Mouse (Mus musculus): ENCODE measurements around the gene Sart3.
A peak's percentile ranks its signal among the peaks of the same experiment; 100 is the strongest.

Sart3 gene

DNA sequence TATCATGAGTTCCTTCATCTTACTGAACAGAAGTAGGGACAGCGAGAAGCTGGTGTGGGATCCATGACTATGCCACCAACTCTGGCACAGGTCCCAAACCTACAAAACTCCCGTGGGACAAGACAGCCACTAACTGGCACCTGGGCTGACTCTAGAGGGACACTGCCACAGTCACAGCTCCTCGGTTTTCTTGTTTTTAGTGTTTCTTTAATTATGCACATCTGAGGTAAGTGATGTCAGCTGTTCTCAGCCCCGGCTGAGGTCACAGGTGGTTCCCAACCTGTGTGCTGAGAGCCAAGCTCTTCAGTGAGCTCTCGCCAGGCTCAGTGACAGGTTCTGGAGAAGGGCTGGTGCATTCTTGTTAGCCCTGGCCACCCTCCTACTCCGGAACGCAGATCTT, 7.9 kb downstream of the Sart3 start:
- DNase-seq = no peak

DNA sequence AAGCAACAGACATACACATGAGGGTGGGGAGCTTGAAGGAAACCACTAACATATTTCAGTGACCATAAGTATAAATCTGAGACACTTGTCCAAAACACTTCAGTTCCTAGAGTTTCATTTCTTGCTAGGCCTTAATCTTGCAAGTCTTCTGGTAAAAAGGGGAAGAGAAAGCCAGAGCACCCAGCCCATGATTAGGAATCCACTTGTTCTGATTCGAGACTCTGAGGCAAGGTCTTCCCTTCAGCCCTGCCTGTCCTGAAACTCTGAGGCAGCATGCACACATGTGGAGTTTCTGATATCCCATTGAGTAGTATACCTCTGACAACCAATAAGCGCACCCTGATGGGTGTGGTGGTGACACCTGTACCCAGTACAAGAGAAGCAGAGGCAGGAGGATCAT, 10.7 kb downstream of the Sart3 start:
- DNase-seq = no peak

DNA sequence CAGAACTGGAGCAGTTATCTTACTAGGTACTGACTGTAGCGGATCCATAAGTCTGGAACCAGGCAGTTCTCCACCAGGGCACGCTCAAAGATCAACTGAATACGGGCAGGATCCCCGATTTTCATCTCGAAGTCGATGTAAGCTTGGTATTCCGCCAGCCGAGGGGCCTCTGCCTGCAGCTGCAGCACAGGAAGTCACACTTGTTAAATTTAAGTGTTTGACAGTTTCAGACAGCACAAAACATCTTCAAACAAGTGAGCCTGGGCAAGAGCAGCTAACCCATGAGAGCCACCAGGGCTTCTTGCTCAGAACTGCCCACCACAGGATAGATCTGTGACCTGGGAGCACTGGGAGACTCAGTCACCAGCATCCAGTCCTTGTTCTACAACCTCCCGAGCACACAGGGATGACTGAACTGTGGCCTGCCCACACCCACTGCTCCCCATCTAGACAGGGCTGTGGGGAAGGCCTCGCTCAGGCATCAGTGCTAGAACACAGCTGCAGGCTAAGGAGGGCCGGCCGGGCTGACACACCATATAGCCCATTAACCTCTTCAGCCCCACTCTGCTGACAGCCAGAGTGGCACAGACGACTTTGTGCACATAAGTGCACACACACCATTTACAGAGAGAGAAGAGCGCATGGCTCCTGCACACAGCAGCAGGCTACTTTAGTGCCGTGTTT, 16.8 kb downstream of the Sart3 start:
- DNase-seq = no peak

DNA sequence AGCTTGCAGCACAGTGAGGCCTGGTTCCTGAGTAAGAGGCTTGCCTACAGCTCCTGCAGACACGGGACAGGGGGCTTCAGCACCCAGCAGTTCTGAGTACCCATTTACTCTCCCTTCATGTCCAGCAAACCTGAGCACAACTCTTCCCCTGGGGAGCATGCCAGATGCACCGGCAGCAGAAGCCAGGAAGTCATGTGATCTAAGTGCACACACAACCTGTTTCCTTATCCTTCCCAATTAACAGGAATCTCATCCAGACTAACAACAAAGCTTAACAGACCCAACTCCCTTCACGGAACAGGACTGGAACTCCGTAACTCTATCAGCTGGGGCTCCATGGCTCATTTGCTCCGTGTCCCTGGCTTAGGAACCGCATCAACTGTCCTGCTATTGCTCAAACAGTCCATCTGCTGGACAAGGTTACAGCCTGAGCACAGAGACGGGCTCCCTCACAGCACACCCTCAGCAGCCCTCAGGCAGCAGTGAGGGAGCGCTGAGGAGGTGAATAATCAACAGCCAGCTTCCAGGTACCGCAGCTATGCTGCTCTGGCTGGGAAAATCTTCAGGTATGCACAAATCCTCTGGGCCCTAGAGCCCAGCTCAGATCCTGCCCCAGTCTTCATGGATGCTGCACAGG, 20.7 kb downstream of the Sart3 start:
- no peak for DNase-seq

DNA sequence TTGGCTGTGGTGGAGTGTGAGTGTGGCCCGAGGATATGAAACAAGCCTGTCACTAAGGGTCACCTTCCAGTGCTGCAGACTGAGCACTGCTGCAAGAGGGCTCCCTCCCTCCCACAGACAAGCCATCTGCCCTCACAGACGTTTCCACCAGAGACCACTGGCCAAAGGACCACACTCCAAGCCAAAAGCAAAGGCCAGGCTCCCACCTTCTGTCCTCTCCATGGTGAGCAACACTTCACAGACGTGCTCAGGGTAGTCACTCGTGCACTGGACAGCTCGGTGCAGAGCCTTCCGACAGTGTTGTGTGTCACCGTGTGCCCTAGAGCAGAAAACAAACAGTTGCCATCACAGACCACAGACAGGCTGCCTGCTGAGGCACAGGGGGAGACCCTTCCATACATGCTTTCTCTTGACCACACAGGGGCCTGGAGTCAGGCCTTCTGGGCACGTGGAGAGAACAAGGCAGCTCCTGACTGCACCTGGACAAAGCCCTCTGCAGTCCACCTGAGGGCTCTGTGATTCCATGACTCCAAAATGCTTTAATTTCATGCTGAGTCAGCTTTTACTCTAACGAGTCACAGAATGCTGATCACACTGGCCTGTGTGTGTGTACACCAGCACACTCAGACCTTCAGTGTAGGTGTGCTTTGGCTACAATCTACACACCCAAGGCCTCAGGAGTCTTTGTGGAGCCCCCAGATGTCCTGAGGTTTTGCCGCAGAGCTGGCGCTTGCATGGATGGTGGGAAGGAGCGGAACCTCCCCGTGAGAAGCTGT, 23.6 kb downstream of the Sart3 start:
- DNase-seq = no peak

DNA sequence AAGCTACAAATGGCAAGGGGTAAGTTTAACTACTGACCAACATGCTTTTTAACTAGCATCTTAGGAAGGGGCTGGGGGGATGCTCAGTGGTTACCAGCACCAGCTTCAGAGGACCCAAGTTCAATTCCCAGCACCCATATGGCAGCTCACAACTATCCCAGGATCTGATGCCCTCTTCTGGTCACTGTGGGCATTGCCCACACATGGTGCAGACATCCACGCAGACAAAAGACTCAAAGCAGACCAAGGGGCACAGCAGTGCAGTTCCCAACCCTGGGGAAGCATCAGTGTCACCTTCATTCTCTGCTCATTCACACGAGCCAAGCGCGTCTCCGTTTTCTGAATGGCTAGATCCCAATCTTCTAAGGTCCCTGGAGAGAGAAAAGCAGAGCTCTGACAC, 24.7 kb downstream of the Sart3 start:
- no peak for DNase-seq

DNA sequence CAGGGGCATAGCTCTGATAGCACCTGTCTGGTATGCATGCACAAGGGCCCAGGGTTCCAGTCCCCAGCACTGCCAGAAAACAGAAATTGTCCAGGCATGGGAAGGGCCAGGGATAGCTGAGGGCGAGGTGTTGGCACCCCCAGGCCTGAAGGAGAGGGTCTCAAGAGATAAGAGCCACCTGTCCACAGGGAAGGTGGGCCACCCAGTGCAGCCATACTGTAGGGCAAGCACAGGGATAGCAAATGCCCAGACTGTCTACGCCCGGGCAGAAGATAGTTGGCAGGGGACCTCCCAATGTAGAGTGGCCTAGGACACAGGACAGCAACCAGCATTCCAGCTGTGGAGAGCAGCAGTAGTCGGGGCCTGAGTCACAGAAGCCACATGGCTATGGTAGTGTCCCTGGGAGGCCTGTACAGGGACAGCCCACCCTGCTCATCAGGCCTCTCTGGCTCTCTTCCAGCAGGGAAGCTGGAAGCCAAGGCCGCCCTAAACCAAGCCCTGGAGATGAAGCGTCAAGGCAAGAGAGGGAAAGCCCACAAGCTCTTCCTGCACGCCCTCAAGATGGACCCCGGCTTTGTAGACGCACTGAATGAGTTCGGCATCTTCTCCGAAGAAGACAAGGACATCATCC, 34.6 kb downstream of the Sart3 start:
- DNase-seq = no peak

DNA sequence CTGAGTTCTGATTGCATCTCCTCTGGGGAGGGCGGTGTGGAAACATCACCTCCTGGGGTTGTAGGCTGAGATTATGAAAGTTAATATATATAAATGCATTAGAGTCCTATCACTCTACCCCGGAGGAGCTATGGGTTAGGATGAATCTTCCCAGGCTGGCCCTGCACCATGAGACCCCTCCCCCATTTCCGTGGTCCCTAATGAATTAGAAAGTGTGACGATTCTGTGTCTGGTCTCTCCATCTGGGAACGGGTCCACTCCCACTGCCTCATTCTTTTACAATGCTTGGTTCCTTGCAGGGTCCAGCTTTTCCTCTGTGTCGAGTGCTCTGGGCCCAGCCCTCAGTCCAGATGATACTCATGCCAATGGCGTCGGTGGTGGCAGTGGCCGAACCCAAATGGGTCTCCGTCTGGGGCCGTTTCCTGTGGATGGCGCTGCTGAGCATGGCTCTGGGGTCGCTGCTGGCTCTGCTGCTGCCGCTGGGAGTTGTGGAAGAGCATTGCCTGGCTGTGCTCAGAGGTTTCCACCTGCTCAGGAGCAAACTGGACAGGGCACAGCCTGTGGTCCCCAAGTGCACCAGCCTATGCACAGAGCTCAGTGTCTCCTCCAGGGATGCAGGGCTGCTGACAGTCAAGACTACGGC, 35.7 kb downstream of the Sart3 start:
- DNase-seq = peak; percentile 40

DNA sequence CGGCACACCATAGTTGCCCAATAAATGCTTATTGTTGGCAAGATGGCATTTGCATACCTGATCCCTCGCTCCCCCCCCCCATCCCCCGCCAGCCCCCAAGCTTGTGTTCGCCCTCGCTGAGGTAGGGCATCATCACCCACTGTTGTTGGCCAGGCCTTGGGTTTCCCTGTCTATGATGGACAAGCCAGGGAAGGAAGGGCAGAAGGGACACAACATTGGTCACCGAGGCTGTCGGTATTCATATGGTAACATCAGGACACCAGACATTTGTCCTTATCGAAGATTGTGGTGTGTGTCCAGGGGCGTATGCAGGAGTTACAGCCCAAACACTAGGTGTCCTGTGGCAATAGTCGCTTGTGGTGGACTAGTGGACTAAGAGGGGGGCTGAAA, 36.2 kb downstream of the Sart3 start:
- DNase-seq = no peak

DNA sequence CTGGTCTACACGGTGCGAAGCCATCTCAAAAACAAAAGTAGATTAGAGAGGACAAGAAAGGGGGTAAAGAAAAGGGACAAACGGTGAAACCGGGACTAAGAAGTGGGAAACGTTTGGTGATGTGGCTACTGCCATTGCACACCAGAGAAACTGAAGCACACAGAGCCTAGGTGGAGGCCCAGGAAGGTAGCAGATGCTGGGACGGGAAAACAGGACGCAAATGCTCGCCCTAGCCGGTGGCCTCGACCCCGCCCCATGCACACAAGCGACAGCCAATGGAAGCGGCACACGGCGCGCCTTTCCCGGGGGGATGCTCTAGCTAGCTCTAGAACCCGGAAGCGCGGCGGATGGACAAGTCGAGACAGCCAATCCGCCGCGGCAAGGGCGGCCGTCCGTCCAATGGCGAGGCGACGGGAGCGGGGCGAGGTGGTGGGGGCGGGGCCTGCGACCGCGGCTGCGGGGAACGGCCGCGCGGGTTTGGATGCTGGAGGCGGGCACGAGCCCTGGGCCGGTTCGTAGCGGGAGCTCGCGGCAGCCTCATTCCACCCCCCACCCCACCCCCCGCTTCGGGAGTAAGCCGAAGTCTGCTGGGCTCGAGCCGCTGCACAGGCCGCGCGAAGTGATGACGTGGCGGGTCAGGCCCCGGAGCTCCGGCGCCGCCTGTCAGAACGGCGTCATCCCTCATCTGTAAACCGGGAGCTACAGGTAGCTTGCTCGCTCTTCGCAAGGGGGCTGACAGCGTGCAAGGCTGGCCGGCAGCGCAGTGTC, 36.8 kb downstream of the Sart3 start, which contains the start of gene Ficd:
Gene Ficd (plus strand): TSS at position 459 of the 768 bp plus-strand sequence.
- DNase-seq = peak; percentile 92

DNA sequence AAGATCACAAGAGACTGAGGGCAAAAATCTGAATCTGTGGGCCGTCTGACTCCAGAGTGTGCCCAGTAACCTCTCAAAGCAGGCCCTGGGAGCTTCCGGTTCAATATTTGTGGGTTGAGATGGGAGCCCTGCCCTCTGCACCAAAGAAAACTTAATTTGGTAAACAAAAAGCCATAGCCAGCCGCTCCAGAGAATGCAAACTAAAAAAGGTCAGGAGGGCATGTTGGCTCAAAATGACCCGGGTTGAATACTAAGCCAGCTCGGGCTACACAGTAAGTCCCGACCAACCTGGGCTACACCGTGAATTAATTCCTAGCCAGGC, 37.3 kb downstream of the Sart3 start:
- no peak for DNase-seq

DNA sequence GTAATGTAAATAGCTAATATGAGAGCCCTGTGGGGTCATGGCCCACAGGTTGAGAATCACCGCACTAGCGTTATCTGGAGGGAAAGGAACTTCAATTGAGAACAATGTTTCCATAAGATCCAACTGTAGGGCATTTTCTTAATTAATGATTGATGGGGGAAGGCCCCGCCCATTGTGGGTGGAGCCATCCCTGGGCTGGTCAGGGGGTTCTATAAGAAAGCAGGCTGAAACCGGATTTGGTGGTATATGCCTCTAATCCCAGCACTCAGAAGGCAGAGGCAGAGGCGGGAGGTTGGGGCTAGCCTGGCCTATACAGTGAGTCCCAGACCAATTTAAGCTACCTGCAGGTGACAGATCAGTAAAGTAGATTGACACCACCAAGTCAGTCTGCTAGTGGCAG, 37.9 kb downstream of the Sart3 start:
- DNase-seq = no peak

DNA sequence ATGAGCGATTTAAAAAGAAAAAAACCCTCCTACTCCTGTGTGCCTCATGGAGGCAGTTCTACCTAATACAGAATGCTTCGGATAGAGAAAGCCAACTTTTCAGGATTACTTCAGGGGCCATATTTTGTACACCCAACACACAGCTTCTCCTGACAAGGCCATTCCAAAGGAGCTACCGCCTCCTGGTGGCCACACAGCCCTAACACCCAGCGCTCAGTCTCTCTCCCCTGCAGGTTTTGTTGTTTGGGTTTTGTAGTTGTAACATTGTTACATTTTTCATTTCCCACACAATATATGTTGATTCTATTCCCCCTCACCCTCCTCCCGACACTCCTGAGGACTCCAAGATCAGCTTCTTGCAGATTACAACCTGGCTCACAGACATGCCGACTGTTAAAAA, 40.1 kb downstream of the Sart3 start:
- peak; percentile 87 for DNase-seq

DNA sequence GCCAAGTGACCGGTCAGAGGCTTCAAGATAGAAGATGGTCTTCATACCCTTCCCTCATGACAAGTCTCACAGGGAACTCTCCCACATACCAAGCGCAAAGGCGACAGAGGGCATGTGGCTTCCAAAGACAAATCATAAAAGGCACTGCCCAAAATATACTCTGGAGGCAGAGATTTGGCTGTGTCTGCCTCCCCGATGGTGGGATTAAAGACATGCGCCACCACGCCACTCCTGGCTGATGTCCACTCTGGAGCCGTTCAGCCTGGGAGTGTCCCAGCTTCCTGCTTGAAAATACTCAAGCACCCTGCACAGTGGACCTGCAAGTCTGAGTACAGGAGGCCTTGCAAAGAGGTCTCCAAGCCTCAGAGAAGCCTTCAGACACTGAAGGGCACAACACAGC, 41.1 kb downstream of the Sart3 start:
- no peak for DNase-seq

DNA sequence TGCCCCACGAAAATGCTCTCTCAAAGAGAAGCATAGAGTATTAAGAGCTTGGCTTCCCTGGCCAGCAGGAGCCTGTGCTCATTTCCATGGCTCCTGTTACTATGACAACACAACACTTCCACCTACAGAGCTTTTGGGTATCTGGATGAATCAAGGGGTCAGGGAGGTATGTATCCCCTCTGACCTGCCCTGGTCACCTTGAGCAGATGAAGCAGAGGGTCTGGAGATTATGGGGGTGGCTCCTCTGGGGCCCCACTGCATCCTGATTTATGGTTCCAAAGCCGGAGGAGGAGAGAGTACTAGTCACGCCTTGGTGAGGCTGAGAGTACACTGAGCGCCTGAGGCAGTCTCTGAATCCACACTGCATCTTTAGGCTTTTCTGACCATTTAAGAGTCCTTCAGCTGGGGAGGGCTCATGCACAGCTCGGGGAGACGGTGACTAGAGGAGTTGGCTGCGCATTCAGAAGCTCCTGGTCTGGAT, 41.6 kb downstream of the Sart3 start:
- no peak for DNase-seq

DNA sequence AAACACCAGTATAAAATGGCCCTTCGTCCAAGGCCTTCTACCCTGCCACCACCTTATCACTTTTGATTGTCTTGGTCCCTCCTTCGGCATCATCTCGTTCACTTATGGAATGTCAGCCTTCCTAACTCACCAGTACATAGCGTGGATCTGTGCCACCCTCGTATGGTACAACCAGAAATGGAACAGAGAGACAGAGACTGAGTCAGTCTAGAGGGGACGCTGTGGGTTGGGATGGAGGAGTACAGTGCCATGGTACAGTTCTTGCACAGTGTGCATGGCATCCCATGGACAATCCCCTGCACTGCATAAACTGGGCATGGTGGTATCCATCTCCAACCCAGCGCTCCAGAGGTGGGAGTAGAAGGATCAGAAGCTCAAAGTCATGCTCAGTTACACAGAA, 43.6 kb downstream of the Sart3 start:
- no peak for DNase-seq

DNA sequence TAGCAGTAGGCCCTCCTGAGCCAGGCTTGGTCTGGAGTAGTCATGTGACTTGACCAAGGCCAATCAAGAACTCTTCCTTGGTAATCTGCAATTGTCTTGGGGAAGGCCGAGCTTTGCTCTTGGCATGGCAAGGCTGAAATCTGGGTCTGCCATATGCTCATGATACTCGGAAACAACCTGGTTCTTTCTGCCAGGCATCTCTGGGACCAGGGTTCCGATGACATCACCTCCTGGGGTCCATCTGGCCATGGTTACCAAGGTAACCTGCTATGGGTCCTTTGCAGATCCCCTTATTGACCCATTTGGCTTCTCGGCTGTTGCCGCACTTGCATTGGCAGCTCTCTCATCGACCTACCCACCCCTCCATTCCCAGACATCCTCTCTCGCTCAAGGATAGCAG, 44.3 kb downstream of the Sart3 start:
- no peak for DNase-seq

DNA sequence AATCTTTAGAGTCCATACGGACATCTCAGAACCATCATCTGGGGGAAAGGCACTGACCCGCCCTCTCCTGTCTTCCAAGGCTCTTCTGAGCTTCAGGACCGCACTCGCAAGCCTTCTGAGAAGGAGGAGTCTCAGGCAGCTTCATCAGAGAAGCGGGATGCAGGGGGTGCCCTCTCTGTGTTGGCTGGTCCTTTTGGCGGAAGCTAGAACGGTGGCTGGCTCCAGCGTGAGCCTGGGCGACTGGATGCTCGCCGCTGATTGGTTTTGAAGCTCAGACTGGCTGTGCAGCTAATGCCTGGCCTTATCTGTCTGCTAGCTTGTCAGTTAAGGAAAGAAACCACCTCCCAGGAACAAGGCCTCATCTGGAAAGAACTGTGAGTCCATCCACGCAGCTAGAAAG, 45.1 kb downstream of the Sart3 start:
- DNase-seq = no peak

DNA sequence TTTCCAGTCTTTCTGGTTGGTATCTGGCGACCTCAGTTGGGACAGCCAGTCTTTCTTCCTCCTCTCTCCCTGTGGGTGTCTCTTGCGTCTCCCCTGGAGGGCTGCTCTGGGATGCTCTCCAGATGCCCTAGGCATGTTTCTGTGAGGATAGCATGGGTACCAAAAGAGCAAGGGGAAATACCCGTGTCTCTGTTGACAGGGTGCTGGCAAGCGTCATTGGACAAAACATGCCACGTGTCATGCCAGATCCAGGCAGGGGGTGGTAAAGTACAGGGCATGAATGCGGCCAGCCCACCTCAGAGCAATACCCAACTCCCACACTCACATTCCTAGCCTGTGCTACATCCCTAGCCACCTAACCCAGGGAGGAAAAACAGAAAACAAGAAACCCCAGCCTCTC, 45.7 kb downstream of the Sart3 start:
- DNase-seq = no peak

DNA sequence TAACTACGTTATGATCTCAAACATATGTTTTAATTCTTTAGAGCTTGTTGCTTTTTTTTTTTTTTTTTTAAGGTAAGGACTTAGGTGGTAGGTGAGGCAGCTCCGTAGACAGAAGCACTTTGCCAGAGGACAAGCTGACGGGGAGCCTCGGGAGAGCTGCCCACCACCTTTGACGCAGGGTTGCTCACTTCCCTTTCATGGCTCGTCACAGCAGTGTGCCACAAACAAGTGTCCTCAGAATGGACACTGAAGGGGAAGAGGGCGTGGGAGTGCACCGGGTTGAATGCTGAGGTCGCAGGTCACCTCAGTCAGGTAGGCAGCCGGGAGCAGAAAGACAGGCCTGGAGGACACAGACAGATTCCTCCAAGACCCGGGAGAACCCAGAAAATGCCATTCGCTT, 46.9 kb downstream of the Sart3 start:
- no peak for DNase-seq

DNA sequence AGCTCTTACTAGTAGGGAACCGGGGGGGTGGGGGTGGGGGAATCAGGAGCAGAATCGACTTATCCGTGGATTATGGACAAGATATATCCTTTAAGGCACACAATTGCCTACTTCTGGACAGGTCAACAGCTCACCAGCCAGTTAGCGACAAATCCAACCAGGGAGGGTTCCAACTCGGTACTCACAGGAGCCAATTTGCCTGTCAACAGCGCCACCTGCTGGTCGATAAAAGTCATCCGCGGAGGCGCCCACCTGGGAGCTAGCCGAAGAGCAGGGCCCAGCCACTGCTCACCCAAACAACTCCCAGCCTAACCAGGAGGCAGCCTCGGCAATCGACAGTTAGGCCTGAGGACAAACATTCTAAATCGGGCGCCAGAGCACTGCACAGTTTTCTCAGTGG, 47.9 kb downstream of the Sart3 start, which contains the start of gene 1700069L16Rik:
Gene 1700069L16Rik (minus strand): TSS at position 327 of the 400 bp plus-strand sequence.
- DNase-seq = peak; percentile 93

DNA sequence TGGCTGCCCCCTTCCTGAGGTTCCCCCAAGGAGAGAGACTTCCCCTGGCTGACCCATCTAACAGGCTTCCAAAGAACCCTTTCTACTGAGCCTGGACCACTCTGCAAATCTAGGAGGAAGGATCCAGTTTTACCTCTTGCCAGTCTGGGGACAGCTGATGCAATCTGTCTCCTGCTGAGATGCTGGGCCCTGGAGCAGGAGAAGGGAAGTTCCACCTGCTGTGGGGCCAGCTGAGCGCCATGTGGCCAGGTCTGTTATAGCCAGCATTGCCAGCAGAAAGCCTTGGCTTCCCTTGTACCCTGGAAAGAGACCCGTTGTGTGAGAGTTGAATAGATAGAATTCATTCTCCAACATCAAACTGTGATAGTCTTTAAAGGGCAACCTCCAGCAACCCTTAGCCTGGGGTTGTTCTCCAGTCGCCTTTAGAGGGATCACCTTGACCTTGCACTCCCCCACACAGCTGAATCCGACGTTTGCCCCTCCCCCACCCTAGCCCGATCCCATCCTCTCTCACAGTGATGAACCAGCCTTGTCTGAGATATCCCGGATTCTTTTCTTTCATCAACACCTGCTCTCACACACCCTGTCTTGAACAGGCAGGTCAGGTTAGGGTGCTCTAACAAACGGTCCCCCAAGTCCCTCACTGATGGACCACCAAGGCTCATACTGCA, 48.6 kb downstream of the Sart3 start:
- DNase-seq = peak; percentile 33

All from right cerebral cortex, postnatal 4 days (tissue).